In the genomic region with DNA sequence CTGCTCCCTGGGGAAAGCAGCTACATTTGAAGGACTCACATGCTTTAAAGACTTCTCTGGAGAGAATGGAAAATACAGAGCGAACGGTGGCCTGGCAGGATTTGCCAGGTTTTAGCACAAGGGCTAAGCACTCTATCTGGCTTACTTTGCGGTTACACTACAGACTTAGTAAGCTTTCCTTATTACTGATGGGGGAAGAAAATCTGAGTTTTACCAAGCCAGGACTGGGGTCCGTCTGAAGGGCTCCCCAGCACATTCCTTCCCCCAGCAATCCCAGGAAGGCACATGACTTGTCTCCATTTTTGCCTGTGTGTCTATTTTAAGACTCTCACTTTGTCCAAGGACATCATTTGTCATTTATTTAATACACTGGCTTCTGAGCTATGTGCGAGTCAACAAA, we compare ENCODE assay signal across 23 mouse cellular contexts.
DNase-seq lines count a peak whose midpoint lies in the region; ATAC-seq and TF ChIP-seq lines count a peak whose summit lies in the region.
"Had no signal": no experiment of that assay in that cellular context is flagged by ENCODE, and none has a peak within 500 bp of the region (broad histone marks: within the 10 kb centered on the region; RNA-seq: fewer than 3 reads in every experiment).

No protein-coding gene starts in this region.

- H3K27ac ChIP-seq in gastrocnemius, adult 2 months: peak overlapping the region; percentile 84
- peak overlapping the region; percentile 84 to 86 for H3K27ac ChIP-seq in heart, embryonic 14.5 days (replicated peaks in 1 of 2; ENCODE audit: control insufficient read depth in 1 of 2, insufficient read depth in 1 of 2, low read depth in 2 of 2, low read length in 2 of 2)
- H3K27ac ChIP-seq in limb, embryonic 12.5 days: 0 out of 2 replicates have a peak overlapping the region, but pooled peaks have one; percentile 12
- H3K27ac ChIP-seq in limb, embryonic 10.5 days: no peak overlapping the region
- H3K27ac ChIP-seq in stomach, postnatal 0 days (replicated peaks): peak overlapping the region; percentile 78
- H3K27ac ChIP-seq: embryonic facial prominence, embryonic 13.5 days; forebrain, embryonic 13.5 days; hindbrain, embryonic 12.5 days; layer of hippocampus, adult 2 months; liver, embryonic 12.5 days; midbrain, embryonic 10.5 days had no signal

- peaks cover 3% of the 10 kb centered on the region; the same call in 1 of the 2 replicates for H3K36me3 ChIP-seq in heart, embryonic 14.5 days (ENCODE audit: control insufficient read depth, insufficient read depth, low read length)
- H3K36me3 ChIP-seq in limb, embryonic 12.5 days: no peaks in the 10 kb centered on the region; the same call in 1 of the 2 replicates
- H3K36me3 ChIP-seq in limb, embryonic 10.5 days: no peaks in the 10 kb centered on the region
- no peaks in the 10 kb centered on the region for H3K36me3 ChIP-seq in stomach, postnatal 0 days (ENCODE audit: control insufficient read depth, insufficient read depth, low read length)
- H3K36me3 ChIP-seq: liver, embryonic 12.5 days; midbrain, embryonic 10.5 days had no signal

- peaks cover 33 to 43% of the 10 kb centered on the region in 2 experiments for H3K4me1 ChIP-seq in heart, embryonic 14.5 days (ENCODE audit: control insufficient read depth in 2 of 2, insufficient read depth in 2 of 2, low read length in 2 of 2)
- H3K4me1 ChIP-seq in limb, embryonic 12.5 days (replicated peaks): peaks cover 35% of the 10 kb centered on the region
- peaks cover 20% of the 10 kb centered on the region for H3K4me1 ChIP-seq in limb, embryonic 10.5 days
- H3K4me1 ChIP-seq in stomach, postnatal 0 days (replicated peaks; ENCODE audit: control insufficient read depth, insufficient read depth): 0 out of 2 replicates have a peak, but pooled peaks cover 2% of the 10 kb centered on the region
- H3K4me1 ChIP-seq: forebrain, embryonic 13.5 days; liver, embryonic 12.5 days had no signal

- H3K9me3 ChIP-seq in heart, embryonic 14.5 days (ENCODE audit: control insufficient read depth, low read length): no peaks in the 10 kb centered on the region
- no peaks in the 10 kb centered on the region for H3K9me3 ChIP-seq in limb, embryonic 12.5 days
- H3K9me3 ChIP-seq in limb, embryonic 10.5 days (replicated peaks): no peaks in the 10 kb centered on the region
- H3K9me3 ChIP-seq in stomach, postnatal 0 days (ENCODE audit: control insufficient read depth, low read length): no peaks in the 10 kb centered on the region
- H3K9me3 ChIP-seq: embryonic facial prominence, embryonic 13.5 days; forebrain, embryonic 13.5 days; hindbrain, embryonic 12.5 days; liver, embryonic 12.5 days; midbrain, embryonic 10.5 days had no signal

- H3K9ac ChIP-seq in heart, embryonic 14.5 days (ENCODE audit: low read length): peak overlapping the region; percentile 40; the same call in 1 of the 2 replicates
- H3K9ac ChIP-seq in limb, embryonic 12.5 days (replicated peaks): no peak overlapping the region
- H3K9ac ChIP-seq in stomach, postnatal 0 days (ENCODE audit: low read length): no peak overlapping the region
- H3K9ac ChIP-seq: embryonic facial prominence, embryonic 13.5 days; forebrain, embryonic 13.5 days; hindbrain, embryonic 12.5 days; liver, embryonic 12.5 days had no signal

- ATAC-seq in heart, embryonic 14.5 days (ENCODE audit: insufficient number of reproducible peaks, insufficient read depth, low FRiP score, low read depth): no peak
- ATAC-seq in limb, embryonic 12.5 days (ENCODE audit: insufficient number of reproducible peaks, insufficient read depth, low FRiP score, low TSS enrichment, low read depth): no peak
- no peak for ATAC-seq in stomach, postnatal 0 days (ENCODE audit: low FRiP score, low TSS enrichment)
- ATAC-seq: activated CD4-positive, CD25-positive, alpha-beta regulatory T cell, adult 4 months; forebrain, embryonic 13.5 days; intestine, postnatal 0 days; liver, embryonic 12.5 days had no signal

- 35% methylated on average over 5 of the region's 5 CpGs for WGBS in heart, embryonic 14.5 days
- 69% methylated on average over 5 of the region's 5 CpGs for WGBS in limb, embryonic 12.5 days
- WGBS in limb, embryonic 10.5 days: 87% methylated on average over 5 of the region's 5 CpGs
- WGBS in stomach, postnatal 0 days: 43% methylated on average over 5 of the region's 5 CpGs

- H3K4me3 ChIP-seq in gastrocnemius, adult 2 months: no peak overlapping the region
- H3K4me3 ChIP-seq in heart, embryonic 14.5 days (ENCODE audit: control insufficient read depth in 1 of 2, insufficient read depth in 1 of 2, low read depth in 1 of 2, low read length in 2 of 2): no peak overlapping the region
- H3K4me3 ChIP-seq in limb, embryonic 12.5 days (replicated peaks): no peak overlapping the region
- H3K4me3 ChIP-seq in limb, embryonic 10.5 days: no peak overlapping the region
- H3K4me3 ChIP-seq in stomach, postnatal 0 days (ENCODE audit: low read depth, low read length): no peak overlapping the region
- H3K4me3 ChIP-seq: embryonic facial prominence, embryonic 13.5 days; forebrain, embryonic 13.5 days; hindbrain, embryonic 12.5 days; layer of hippocampus, adult 2 months; liver, embryonic 12.5 days; midbrain, embryonic 10.5 days had no signal

- no peak for DNase-seq in gastrocnemius, adult 2 months
- DNase-seq in gastrocnemius, postnatal 36 days: no peak
- no peak for DNase-seq in heart, adult 9 months (ENCODE audit: low spot score in 2 of 2)
- DNase-seq in limb, embryonic 10.5 days (ENCODE audit: low spot score): no peak
- no peak for DNase-seq in stomach, postnatal 0 days (ENCODE audit: low spot score)
- DNase-seq: adrenal gland, adult 8-10 months; cerebellum, adult 2 months; cerebellum, postnatal 25 days; embryo, embryonic 11 days; kidney, postnatal 14 days; lung, adult 18-20 months; right cerebral cortex, postnatal 4 days; thymus, postnatal 36 days had no signal

- TF ChIP-seq EP300 in stomach, postnatal 0 days (optimal IDR thresholded peaks at IDR 0.05): no peak

- intact Hi-C loops in gastrocnemius, adult 2 months (cut with DNase I): no loop called here
- intact Hi-C loops in gastrocnemius, postnatal 36 days (cut with DNase I): no loop called here

- TF ChIP-seq CTCF in gastrocnemius, adult 2 months (IDR thresholded peaks at IDR 0.05): no peak
- TF ChIP-seq CTCF in stomach, postnatal 0 days (IDR thresholded peaks at IDR 0.05; ENCODE audit: low read depth): no peak

- peak overlapping the region; percentile 28 for H3K4me2 ChIP-seq in heart, embryonic 14.5 days (ENCODE audit: low read length)
- H3K4me2 ChIP-seq in limb, embryonic 12.5 days: no peak overlapping the region
- H3K4me2 ChIP-seq in stomach, postnatal 0 days (replicated peaks; ENCODE audit: low read depth): no peak overlapping the region
- H3K4me2 ChIP-seq: embryonic facial prominence, embryonic 13.5 days; forebrain, embryonic 13.5 days; hindbrain, embryonic 12.5 days; liver, embryonic 12.5 days had no signal

- H3K27me3 ChIP-seq in heart, embryonic 14.5 days (ENCODE audit: control insufficient read depth, insufficient read depth, low read length): no peaks in the 10 kb centered on the region
- H3K27me3 ChIP-seq in limb, embryonic 12.5 days: no peaks in the 10 kb centered on the region
- no peaks in the 10 kb centered on the region for H3K27me3 ChIP-seq in limb, embryonic 10.5 days (ENCODE audit: low read depth, poor library complexity, severe bottlenecking)
- no peaks in the 10 kb centered on the region for H3K27me3 ChIP-seq in stomach, postnatal 0 days (ENCODE audit: control insufficient read depth, insufficient read depth, low read length)
- H3K27me3 ChIP-seq: embryonic facial prominence, embryonic 13.5 days; forebrain, embryonic 13.5 days; hindbrain, embryonic 12.5 days; liver, embryonic 12.5 days had no signal
